Mouse (Mus musculus): ENCODE measurements at regions not wholly inside any gene's neighbourhood (a gene's known extent, or its start where the extent isn't known, plus 50 kb on each side); places are given as distances from the start of the nearest gene placed in this dataset.
A peak's percentile ranks its signal among the peaks of the same experiment; 100 is the strongest.

DNA sequence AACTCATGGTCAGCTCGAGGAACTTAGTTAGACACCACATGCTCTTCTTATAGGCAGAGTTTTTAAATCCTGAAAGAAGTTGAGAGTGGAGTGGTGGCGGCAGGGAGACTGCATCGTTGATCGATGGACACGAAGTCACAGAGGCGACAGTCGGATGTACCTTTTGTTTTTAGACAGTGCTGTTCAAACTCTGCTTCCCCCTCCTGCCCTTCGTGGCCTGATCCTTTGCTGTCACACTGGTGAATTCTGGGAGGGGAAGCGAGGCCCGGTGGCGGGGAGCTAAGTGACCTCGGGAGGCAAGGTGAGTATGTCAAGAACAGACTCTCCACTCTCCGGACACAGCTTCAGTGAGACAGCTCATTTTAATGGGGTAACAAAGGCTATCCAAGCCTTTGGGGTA is 155.5 kb downstream of the Cog6 start:
- ATAC-seq (ENCODE audit: low TSS enrichment): no peak

DNA sequence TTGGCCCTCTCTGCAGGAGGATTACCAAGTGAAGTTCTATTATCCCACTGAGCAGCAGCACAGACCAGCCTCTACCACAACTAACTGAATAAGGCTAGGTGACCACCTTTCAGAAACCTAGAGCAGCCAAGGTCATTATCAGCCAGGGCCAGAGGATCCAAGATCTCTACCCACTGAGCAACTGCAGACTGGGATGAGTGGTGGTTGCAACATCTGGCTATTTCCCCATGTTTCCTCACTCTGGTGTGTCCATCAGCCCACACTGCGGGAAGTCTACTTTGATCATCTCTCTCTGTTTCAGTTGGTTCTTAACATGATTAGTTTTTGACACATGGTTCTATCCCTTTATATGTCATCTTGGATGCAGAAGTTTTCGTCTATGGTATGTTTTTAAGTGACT is 157.2 kb downstream of the Cog6 start:
- ATAC-seq (ENCODE audit: low TSS enrichment): no peak

DNA sequence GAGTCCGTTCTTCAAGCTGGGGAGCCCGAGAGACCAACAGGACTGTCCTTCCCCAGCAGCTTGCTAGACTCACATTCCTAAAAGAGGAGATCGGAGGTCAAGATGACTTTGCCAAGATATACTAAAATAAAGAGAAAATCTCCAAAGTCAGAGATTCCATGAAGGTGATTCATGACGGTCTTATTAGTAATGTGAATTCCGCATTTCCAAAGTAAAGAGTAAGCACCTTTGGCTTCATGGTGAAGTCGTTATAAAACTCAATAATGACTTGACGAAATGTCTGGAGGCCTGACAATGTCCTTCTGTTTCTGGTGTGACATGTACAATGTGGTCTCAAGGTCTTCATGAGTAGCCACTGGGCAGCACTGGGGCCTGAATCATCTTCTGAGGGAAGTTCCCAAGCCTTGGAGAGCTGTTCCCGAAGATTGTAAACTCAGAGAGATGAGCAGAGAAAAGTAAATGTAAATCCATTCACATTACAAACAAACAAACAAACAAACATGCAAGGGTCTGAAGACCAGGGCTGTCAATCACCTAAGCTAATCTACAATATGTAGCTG is 157.7 kb downstream of the Cog6 start:
- no peak for ATAC-seq (ENCODE audit: low TSS enrichment)

DNA sequence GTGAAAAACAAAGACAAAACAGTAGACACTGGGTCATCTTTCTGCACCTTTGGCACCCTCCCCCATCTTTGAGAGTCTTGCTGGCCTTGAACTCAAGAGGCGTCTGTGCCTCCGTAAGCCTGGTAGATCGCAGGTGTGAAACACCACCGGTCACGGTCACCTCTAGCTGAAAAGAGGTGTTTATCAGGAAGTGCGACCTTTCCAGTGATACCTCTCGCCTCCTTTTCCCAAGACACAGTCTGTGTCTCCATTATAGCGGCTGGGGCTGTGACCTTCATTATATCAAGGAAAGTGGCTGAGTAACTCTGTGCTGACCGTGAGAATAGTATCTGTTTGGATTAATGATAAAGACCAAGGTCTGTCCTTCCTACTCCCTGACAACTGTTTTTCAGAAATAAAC is 158.8 kb downstream of the Cog6 start:
- no peak for ATAC-seq (ENCODE audit: low TSS enrichment)

DNA sequence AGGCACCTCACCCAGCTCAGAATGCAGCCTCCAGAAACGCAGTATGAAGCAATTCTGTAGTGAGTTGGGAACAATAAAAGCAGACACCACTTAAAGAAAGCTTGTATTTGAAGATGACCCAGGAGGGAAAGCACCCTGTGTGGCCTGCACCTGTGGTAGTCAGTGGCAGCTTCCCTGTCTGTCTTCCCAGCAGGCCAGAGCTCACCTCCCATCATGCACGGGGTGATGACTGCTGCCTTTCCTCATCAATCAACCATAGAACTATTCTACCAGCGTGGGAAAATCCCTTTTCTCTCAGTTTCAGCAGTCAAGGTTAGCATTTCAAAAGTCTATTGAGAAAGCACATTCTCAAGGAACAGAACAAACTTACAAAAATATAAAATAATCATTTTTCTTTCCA is 160.0 kb downstream of the Cog6 start:
- no peak for ATAC-seq (ENCODE audit: low TSS enrichment)

DNA sequence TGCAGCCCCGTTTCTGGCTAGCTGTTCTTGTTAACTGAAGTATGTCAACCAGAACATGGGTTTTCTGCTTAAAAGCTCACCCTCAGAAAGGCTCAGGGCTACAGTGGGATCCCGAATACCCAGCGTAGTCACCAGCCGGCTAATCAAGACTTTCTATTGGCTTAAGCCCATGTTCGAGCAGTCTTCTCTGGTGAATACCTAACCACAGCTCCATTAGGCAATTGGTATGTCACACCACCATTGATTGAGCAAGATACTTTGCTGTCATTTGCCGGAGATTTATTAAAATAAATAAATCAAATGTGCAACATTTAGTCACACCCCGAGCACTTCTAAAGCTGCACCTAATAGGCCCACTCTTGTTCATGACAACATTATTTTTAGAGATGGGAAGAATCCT is 162.5 kb downstream of the Cog6 start:
- no peak for ATAC-seq (ENCODE audit: low TSS enrichment)

DNA sequence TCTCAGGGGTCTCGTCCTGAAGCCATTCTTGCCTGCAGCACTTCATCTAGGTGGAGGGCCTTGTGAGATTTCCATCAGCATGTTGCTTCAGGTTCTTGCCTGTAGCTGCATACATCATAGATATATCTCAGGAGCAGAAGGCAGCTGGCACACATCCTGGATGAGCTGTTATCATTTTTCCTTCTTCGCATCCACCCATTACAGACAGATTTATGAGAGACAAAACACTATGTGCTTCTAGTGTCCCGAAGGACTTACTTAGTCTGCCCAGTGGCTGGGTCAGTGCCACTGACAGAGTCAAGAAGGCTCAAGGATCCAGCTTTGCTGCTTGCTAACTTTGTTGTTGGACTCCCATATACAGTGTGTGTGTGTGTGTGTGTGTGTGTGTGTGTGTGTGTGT is 163.9 kb downstream of the Cog6 start:
- no peak for ATAC-seq (ENCODE audit: low TSS enrichment)

DNA sequence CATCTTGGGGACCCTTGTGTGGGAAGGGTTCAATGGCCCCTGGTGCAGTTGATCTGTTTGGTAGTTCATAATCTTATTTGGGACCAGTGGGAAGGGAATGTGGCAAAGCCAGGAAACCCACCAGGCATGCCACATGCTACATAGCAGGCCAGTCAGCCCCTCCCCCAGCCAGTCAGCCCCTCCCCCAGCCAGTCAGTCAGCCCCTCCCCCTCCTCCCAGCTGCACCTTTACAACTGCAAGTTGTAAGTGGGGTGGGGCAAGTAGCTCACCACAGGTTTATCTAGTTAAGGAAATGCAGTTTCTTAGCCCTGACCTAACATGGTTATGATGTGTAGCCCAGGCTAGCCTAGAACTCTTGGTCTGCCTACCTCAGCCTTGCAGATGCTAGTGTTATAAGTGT is 171.9 kb downstream of the Cog6 start:
- no peak for ATAC-seq (ENCODE audit: low TSS enrichment)

DNA sequence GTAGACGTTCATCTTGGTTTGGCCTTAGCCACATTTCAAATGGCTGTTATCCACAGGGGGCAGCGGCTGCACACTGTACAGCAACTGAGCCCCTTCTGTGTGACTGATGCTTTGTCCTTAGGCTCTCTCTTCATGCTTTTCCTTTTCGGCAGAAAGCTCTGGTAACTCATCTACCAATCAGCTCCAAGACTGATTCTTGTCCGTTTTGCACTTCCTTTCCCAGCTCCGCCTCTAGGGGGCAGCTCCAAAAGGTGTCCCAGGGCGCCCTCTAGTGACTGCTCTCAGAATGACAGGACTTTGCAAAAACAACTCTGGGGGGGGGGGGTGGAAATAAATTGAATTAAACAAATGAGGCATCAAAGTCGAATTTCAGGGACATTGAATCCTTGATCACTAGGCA is 173.0 kb downstream of the Cog6 start:
- ATAC-seq (ENCODE audit: low TSS enrichment): peak; percentile 79

DNA sequence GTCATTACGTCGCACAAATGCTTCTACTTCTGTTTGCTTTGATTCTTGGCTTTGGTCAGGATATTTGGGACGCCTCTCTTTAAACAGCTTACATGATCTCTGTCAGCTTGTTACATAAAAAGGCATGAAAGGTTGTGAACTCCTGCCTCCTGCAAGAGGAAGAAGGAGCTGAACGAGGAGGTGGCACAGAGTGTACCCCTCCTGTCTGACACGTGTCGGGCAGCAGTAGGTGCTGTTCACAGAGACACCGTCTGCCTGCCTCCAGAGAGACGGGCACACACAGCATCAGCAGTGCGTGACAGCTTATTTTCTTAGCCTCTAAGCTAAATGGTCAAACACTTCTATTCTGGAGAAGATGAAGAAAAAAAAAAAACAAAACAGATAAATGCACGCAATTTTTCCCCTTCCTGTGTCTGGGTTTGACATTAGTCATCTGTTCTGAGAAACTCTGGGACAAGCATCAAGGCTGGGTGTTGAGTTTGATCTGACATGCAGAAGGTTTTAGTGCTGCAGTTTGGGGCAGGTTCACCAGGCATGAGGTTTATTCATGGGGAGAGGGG is 174.1 kb downstream of the Cog6 start:
- ATAC-seq (ENCODE audit: low TSS enrichment): no peak

DNA sequence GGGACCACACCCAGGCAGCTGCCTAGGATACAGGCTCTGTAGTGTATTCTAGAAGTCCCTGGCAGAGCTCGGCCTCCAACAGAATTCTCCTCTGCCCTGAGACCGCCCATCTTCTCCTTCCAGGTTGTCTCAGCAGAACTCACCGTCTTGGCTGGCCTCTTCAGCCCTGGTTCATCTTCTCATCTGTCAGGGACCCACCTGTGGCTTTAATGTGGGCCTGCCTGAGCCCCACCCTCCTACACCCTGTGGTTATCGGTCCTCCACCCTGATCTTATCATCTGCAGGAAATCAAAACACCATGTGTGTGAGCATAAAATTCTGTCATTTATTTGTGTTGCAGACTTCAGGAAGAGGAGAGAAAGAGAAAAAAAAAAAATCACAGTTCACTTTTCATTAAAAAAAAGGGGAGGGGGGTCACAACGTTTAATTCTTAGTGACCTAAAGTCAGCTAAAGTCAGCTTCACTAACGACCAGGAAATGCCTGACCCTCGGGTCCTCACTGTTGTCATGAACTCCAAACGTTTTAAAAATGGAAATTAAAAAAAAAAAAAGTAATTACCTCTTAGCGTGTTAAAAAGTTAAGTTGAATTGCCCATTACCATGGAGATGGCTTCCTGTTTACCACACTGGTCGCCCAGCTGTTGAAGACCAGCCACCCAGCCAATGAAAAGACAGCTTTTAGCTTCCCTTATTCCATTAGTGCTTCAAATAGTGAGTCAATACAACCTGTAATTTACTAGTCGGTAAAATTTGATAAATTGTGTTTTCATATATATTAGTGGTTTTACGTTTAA is 176.7 kb downstream of the Cog6 start:
- no peak for ATAC-seq (ENCODE audit: low TSS enrichment)

DNA sequence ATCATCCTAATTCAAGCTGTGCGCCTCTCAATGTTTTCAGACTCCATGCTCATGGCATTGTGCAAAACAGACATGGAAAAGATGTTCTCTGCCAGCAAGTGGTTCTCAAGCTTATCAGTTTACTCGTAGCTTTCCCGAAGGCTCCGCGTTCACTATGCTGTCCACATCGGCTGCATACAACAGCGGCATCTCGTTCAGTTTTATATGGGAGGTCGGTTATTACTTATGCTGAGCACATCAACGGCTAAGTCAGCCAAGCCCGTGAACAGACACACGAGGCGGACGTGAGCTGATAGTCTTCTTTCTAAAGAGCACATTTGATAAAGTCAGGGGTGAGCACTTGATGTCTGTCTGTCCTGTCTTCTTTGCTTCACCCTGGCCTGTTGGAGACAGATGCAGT is 179.0 kb downstream of the Cog6 start:
- no peak for ATAC-seq (ENCODE audit: low TSS enrichment)

DNA sequence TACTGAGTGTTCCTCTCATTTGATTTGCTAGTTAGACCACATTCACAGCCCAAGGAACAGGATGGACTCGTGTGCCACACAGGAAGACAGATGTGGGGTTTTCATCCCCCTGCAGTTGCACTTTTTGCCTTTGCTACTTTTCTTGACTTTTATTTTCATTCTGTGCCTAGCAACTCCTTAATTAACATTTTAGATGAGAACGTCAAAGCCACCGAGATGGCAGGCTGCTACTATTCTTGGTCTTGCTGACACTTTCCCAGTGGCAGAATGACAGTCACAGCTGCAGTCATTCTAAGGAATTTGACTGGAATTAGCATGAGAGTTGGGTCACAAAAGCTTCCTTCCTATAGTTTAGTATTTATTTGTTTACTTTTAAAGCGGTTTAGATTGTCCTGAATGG is 179.5 kb downstream of the Cog6 start:
- no peak for ATAC-seq (ENCODE audit: low TSS enrichment)

DNA sequence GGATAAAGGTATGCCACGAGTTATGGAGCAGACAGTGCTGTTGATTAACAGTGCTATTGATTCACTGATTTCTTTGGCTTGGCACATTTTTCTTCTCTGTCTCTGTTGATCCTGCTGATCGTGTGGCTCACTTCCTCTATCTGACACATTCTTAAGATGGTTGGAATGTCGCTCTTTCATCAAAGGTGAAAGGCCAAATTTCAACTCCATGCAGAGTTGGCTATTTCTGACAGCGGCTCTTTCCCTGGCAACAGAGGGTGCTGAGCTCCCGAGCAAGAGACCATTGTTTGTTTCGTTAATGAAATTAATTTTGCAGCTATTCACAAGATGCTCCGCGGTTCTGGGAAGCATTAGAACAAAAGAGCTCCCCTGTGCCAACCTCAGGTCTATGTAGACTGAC is 180.3 kb downstream of the Cog6 start:
- no peak for ATAC-seq (ENCODE audit: low TSS enrichment)

DNA sequence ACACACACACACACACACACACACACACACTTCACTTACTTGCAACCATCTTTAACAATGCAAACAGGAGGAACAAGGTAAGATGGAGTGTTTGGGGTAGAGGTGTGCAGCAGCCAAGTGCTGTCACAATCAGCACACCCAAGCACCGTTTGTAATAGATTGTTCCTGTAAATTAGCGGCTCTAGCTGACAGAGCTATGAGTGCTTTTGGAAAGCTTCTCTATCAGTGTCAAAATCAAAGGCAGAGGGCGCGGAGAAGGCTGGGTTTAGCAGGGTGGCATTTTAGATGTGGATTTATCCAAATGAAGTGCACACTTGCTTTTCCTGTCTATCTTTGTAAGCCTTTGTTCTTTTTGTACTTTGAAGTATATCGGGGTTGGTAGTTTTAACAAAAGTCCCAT is 184.6 kb downstream of the Cog6 start:
- no peak for ATAC-seq (ENCODE audit: low TSS enrichment)

DNA sequence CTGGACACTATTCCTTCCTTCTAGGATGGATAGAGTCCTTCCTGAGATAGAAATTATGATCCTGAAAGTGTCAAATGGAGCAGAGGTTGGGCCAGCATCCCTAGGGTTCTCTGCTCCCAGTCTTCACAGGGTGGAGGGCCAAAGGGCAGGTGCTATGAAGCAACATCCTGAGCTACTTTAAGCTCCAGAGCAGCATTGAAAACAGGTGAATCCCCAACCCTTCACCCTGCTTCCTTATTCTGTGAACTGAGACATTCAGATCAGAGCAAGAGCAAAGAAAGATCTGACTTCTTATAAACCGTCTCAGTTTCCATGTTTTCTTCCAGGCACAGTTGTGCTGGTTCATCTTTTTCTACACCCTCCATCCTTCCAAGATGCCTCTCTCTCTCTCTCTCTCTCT is 185.1 kb downstream of the Cog6 start:
- no peak for ATAC-seq (ENCODE audit: low TSS enrichment)

DNA sequence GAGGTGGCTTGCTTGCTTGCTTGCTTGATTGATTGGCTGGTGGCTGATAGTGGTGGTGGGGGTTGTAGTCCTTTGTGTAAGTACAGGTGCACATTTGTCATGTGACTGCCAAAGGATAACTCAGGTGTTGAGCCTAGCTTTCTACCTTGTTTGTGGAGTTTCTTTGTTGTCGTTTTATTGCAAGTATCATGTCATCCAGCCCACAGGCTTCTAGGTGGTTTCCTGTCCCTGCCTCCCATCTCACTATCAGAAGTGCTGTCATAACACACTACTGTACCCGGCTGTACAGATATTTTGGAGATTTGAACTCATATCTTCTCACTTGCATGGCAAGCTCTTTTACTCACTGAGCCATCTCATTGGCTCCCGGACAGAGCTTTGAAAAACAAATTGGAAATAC is 186.9 kb downstream of the Cog6 start:
- ATAC-seq (ENCODE audit: low TSS enrichment): no peak

DNA sequence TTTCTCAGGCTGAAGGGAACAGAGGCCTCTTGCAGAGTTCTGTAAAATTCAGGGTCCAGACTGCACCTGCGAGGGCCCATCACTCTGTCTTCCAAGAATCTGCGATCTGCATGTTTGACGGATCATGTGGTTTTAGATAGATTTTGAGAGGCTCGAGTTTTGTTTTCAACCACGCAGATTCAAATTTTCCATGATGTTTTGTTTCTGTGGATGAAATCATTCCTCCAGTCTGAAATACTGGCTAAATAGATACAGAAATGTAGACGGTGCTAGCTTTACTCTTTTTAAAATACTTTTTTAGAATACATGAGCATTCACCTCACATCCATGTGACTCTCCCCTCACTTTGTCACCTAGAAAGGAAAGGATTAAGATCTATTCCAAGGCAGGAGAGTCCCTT is 188.0 kb downstream of the Cog6 start:
- no peak for ATAC-seq (ENCODE audit: low TSS enrichment)

DNA sequence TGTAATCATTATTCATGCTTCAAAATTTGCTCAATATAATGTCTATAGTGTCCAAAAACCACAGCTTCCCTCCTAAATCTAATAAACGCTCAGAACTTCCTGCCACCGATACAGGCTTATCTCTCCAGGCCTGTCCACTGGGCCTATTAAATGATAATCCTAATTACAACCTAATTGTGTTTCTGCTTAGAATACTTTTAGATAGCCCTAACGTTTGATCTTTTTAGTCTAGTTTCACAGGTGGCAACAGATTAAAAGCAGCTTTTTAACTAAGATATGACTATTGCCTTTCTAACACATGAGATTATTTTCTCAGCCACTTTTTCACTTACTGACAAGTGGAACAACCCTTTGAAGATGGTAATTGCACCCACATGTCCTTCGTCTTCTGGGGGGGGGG is 188.6 kb downstream of the Cog6 start:
- ATAC-seq (ENCODE audit: low TSS enrichment): no peak

DNA sequence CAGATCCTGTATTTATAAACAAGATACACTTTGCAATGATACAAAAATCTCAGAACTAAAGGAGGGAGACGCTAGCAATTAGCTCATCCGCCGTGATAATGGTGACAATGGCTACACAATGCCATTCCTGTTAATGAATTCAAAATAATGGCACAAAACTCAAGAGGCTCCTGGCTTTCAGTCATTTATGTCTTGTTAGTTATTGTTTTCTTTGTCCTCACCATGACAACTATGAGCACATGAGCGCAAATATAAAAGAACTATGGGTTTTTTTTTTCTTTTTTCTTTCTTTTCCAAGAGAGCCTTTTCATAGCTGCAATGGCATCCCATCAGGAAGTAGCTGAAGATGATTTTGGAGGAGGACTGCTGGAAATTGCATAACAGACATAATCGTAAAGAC is 194.2 kb downstream of the Cog6 start:
- ATAC-seq (ENCODE audit: low TSS enrichment): no peak

DNA sequence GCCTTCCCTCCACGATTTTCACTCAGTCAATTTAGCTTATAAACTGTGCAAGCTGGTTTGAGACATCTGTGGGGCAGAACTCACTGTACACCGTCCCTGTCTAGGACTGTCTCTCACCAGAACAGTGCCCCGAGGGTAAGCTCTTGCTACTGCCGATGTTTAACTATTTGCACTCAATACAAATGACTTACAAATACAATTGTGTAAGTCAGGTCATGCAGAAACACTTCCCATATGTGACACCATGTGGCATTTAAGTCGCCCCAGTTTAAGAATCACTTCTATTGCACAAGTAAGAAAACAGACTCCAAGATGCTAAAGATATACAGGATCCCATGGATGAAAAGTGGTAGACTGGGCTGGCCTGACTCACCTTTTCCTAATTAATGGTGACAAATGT is 195.6 kb downstream of the Cog6 start:
- ATAC-seq (ENCODE audit: low TSS enrichment): no peak

DNA sequence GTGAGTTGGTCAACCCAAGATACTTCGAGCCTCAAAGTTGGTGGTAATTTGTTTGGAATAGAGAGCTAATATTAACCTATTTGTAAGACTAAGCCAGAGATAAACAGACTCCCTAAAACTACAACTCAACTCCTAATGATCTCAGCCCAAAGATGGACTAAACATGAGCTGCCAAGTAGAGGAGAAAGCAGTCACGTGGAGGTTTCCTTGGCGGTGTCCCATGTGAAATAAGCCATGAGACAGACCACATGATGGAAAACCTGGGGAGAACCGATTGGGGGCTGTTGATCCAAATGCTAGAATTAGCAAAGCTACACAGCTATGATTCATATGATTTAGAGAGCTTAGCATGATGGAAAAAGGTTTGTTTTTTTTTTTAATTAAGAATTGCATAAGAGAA is 198.6 kb downstream of the Cog6 start:
- no peak for ATAC-seq (ENCODE audit: low TSS enrichment)

DNA sequence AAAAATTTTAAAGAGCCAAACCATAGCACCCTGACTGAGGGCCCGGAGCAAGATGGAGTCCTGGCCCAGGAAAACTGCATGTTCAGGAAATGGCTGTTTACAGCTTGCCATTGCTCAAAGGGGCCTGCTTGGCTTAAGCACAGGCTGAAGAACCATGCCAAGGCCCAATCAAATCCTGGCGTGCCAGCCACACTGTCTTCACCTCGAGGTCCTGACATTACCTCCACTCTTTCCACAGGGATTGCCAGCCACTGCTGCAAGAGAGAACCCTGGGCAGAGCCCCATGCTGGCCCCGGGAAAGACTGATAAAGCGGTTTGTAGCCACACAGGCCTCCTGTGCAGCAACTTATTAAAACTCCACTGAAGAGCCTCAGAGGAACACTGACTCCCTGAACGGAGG is 199.6 kb downstream of the Cog6 start:
- no peak for ATAC-seq (ENCODE audit: low TSS enrichment)

DNA sequence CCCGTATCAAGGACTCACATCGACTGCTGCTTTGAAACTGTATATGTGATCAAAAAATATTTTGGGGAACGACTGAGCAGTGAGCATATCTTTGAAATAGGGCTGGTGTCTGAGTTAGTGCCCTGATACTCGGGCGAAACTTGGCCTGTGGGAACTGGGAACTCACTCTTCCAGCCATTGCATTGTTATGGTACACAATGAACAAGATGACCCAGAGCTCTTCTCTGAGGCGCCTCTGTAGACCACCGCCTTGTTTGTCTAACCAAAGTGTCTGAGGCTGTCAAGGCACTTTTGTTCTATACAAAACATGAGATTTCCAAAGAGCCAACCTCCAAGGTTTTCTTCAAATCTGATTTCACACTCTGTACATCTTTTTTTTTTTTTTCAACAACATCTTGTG is 201.5 kb downstream of the Cog6 start:
- ATAC-seq (ENCODE audit: low TSS enrichment): no peak

Measured in frontal cortex, adult (tissue).